Mouse (Mus musculus) ovary, postnatal 14 days (tissue): ENCODE measurements around the gene Twnk.
A peak's percentile ranks its signal among the peaks of the same experiment; 100 is the strongest.
"Not testable (repeated sequence)": the region's sequence is repeated elsewhere in the genome, so short reads cannot be mapped to it uniquely, and the experiment has no call there.

Experiments
- DNase-seq: peaks from one replicate; pipeline ENCODE4 v3.0.0; 2022; ENCODE audit warnings: low spot score

The Twnk gene

DNA sequence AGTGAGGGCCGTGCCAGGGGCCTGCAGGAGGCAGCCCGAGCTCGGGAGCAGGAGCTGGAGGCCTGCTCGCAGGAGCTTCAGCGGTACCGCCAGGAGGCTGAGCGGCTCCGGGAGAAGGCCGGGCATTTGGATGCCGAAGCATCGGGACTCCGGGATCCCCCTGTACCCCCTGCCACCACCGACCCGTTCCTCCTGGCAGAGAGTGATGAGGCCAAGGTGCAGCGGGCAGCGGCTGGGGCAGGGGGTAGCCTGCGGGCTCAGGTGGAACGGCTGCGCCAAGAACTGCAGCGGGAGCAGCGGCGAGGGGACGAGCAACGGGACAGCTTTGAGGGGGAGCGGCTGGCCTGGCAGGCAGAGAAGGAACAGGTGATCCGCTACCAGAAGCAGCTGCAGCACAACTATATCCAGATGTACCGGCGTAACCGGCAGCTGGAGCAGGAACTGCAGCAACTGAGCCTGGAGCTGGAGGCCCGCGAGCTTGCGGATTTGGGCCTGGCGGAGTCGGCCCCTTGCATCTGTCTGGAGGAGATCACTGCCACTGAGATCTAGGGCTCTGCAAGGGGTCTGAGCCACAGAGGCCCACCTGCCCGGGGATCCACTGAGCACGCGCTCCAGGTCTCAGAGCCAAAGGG lies 20.6 kb downstream of the Twnk start:
- DNase-seq = no peak

DNA sequence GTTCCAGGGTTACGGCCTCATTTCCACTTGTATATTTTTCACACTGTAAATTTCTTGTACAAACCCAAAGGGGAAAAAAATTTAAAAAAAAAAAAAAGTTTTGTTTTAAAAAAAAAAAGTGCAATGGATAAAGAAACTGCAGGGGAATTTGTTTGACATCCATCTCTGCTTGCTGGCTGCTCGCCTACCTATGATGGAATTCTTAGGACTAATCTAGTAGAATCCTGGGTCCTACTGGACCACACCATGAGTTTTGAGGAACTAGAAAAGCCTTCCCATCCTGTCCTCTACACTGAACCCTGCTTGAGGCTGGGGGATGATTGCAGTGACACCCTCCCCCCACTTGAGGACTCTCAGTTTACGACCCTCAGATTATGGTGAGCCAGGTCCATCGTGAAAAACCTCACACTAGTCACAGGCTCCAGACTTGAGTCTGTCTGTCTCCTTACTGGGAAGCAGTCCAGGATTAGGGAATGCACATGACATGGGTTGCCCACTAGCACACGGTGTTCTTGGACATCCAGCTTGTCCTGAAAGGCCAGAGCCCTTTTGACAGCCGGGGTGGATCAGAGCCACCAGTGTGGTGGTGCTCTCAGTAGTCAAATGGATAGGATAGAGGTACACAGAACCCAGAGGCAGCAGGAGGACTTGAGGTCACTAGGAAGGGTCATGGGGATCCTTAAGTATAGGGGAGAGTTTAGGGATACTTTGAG lies 21.7 kb downstream of the Twnk start:
- no peak for DNase-seq

DNA sequence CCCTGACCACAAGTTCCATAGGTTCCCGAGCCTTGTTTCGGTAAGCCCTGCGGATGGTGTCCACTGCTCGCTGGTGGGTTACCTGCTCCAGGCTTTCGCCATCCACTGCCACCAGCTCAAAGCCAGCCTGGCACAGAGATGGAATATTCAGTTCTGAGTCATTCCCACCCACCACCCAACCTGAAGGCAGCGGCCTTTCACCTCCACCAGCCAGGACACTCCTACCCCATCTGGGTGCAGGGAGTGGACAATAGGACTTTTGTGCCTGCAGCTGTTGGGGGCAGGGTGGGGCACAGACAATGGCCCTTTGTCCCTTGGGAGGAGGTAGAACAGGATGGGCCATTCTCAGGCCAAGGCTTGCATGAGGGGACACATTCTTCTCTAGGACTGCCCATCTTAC lies 22.4 kb downstream of the Twnk start:
- DNase-seq = no peak

DNA sequence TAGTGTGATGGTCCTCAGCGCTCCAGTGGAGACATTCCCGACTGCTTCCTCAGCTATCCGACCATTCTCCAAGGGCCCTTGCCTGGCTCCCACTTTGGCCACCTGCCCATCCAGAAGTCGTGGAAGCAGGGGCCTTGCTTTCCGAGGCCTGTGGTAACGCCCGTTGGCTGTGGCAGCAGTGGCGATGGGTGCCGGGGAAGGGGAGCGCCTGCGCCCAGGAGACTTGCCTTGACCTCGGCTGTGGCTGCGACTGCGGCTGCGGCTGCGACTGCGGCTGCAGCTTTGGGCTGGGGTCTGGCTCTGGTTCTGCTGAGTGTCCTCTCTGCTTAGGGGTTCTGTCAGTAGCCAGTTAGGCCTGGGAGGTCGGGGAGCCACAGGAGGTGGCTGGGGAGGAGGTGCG lies 23.3 kb downstream of the Twnk start:
- no peak for DNase-seq

DNA sequence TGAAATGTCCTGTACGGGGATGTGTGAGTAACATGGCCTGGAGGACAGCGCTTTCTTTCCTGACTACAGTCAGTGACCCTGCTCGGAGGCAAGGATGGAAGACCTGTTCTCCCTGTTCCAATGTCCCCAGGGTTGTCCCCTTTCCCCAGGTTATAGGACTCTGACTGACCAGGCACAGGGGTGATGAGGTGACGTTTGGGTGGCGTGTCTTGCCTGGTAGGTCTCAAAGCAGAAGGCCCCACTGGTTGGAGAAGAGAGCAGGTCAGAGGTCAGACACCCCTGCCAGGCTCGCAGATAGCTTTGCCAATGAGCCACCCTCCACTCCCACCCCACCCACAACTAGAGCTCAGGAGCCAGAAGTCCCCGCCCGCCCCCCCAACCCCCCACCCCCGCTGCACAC lies 24.1 kb downstream of the Twnk start:
- no peak for DNase-seq

DNA sequence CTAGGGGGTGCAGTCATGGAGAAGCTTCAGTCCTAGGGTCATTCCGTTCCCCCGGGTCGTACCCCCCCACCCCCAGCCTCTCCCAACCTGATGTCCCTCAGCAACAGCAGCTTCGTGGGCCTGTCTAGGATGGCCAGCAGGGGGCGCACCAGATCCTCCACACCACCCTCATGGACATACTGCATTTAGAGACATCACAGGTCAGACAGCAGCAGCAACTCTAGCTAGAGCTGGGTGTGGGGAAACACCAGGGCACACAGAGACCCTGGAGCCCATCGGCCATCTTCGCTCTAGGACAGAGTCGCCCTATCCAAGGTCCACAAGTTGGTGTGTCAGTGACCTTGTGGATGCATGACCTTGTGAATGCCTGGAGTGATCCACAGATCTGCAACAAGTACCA lies 24.6 kb downstream of the Twnk start:
- DNase-seq = peak; percentile 58

DNA sequence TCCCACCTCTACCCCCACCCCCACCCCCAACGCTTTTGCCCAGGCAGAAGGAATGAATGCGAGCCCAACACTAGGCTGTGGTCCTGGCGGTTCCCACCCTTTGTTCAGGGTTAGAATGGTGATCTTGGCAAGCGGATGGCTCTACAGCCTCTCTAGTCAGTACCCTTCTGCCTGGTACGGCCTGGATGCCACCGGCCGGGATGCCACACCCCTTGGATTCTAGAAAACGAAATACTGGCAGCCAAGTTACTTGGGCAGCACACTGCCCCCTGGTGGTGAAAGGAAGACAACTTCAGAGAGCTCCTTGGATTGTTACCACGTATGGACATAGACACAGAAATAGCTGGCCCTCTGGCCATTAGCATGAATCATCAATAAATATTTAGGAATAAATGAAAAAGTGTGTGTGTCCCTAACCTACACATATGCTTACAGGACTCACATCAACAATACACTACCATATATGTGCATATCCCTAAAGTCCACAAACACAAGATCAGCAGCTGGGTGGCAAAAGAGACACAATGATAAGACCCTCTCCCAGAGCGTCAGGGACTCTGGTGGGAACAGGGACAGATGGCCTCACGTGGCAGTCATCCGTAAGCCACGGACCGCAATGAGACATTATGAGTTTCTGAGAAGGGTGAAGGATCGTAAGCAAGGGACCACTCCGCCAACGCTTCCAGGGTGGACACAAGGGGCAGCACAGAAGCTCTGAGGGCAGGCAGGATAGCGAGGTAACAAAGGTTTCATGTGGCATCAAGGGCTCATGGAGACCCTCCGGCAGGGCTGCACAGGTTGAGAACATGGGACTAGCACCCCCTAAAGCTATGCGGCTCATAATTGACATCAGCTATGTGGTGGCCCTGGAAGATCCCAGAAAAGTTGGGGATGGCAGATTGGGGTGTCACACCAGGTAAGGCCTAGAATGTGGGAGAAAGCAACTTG lies 25.6 kb downstream of the Twnk start:
- peak; percentile 79 for DNase-seq

DNA sequence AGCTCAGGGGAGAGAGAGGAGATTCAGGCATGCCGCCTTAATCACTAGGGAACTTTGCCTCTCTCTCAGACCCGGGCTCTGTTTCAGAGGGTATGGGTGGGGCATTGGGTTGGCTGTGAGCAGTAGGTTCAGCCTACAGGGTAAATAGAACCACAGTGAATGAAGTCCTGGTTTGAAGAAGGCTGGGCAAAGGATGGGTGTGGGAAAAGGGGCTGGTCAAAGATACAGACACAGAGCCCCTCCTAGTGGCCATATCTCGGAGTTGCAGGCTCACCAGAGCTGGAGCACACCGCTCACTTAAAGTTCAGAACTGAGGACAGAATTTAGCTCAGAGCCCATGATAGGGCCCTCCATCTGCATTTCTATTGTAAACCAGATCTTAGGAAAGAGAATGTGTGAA lies 26.3 kb downstream of the Twnk start:
- DNase-seq = peak; percentile 75

DNA sequence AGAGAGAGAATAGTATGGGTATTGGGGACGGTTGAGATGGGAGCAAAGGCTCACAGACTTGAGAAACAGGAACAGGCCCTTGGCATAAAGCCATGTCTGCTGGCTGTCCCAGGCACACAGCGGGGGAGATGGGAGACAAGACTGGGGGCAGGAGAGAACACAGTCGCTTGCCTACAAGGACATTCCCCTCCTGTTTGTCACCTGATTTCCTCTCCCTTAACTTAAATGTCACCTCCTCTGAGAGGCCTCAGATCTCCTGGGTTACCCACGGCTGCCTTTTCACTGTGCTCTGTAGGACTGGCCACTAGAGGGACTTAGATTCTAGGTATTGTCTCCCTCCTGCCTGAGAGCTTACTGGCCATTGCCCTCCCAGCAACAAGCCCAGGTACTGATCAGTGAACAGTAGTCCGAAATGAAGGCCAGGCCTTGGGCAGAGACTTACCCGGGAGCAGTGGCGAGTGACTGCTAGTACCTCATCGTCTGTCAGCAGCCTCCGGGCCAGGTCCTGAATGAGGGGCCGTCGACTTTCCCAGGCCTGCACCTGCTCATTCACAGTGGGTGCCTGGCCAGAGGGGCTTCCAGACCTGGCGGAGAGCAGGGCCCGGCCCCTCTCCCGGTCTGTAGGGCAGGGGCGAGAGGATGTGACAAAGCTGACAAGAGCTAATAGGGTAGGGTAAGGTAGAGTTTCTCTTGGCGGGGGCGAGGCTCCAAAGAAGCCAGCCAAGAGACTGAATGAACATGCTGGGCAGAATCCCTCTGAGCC lies 27.3 kb downstream of the Twnk start:
- DNase-seq = no peak

DNA sequence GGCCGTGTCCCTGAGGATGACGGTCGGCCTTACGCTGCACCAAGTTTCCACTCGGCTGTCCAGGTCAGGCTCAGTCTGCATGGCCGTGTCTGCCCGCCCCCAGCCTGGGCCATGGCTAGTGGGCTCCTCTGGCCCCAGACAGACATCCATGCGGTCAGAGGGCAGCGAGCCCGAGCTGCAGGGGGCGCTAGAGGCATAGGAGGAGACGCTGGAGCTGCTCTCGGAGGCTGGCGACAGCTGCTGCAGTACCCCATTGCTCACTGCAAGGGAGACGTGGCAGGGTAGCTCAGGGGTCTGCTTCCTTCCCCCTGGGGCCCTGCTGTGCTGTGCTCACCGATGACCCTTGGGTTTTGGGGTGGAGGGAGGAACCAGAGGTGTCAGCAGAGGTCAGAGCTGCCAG lies 31.4 kb downstream of the Twnk start:
- no peak for DNase-seq

DNA sequence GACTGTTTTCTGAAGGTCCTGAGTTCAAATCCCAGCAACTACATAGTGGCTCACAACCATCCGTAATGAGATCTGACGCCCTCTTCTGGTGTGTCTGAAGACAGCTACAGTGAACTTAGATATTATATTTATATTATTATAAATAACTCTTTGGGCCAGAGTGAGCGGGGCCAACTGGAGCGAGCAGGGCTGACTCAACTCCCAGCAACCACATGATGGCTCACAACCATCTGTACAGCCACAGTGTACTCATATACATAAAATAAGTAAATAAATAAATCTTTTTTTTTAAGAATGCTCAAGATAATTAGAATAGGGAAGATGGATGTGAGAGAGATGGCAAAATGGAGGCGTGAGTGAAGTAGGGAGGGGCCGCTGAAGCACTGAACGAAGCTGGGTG lies 32.7 kb downstream of the Twnk start:
- not testable (repeated sequence) for DNase-seq

DNA sequence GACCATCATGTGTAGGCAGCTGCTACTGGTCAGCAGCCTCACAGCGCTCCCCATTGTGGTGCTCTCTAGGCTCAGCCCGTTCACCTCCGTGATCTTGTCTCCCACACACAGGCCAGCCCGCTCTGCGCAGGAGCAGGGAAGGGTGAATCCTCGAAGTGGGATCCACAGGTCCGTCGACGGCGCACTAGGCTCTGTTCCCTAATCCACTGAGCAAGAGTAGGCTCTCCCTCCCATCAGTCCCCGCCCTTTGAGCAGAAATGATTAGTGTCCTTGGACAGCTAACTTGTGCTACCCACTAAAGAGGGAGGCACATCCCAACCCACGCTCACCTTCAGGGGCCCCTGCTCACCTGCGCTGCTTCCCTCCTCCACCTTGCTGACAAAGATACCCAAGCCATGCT lies 34.8 kb downstream of the Twnk start:
- no peak for DNase-seq

DNA sequence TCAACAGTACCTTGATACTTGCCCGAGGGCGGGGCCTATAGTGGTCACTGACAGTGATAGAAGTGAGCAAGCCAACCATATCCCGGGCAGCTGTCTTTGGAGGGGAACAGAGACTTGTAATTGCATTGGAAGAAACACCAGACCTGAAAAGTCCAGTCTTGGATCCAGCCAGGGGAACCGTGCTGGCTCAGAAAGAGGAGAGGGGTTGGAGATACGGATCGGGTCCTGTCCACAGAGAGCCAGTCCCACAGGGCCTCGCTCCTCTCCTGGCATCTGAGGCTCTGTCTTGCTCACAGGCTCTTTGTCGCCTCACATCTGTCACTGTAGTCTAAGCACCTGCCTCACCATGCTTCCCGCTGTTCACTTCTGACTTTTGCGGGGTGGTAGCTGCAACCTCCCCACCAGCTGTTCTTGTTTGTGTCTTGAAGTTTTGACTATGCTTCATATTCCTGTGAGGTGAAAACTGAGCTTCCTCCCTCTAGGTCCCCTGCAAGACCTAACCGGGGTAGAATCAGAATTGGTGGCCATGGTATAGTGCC lies 39.0 kb downstream of the Twnk start:
- no peak for DNase-seq

DNA sequence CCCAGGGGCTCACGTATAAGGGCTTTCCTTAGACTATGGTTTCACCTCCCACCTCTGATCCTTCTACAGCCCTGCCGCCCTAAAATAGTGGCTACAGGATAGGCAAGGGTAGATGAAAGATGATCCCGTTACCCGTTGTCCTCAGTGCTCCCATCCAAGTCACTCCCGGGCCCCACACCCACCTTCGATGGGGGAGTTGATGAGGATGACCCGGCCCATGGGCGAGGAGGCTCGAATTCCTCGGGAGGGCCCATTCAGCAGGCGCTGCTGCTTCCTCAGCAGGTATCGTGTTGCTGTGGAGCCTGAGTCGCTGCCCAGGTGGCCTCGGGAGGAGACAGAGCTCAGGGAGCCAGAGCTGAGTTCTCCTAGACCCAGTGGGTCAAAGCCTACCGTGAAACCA lies 39.8 kb downstream of the Twnk start:
- no peak for DNase-seq

DNA sequence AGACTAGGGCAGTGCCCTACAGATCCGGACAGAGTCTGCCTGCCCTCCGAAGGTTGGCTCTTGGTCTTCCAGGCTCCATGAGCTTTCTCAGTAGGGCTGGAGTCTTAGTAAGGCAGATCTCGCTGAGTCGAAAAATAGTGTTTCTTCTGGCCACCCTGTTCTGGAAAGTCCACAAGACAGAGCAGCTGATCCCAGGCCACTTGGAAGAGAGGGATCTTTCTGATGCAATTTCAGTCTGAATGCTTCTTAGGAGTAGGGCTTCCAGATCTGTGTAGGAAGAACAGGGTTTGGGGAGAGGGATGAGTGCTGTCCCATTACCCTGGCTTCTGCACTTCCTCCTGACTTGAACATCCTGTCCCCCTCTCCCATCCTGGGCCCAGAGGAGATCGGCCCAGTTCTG lies 40.2 kb downstream of the Twnk start, which contains the start of gene Pdzd7:
TSS of gene Pdzd7 (minus strand) at position 67 of the 400 bp plus-strand sequence.
- no peak for DNase-seq

DNA sequence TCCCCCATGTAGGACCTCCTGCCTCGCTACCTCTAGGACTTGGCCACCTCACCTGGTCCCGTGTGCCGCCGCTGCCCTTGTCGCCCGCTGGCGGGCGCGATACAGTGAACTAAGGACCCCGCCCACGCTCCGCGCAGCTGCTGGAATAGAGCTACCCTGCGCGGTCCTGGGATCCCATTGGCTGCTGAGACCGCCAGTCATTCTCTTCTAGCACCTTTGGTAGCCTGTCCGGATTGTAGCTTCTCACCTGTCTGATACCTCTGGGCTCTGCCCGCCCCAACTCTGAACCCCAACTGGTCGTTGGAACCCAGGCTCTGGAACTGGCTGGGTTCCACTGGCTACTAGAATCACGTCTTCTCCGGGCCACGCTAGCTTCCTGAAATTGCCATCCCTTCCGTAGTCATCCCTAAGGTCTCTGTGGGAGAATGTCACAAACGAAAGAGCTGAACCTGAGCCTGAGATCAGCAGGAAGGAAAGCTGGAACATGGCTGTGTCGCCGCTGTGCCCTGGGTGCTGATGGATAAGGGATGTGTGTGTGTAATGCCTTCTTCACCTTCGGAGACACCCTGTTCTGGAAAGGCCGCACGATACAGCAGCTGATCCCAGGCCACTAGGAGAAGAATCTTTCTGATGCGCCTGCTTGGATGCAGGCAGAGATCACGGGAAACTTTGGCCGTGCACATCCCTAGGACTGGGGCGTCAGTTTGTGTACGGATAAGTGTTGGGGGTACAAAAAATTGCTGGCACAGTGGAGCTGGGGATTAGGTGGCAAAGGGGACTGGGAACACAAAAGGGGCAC lies 41.3 kb downstream of the Twnk start:
- peak; percentile 64 for DNase-seq

DNA sequence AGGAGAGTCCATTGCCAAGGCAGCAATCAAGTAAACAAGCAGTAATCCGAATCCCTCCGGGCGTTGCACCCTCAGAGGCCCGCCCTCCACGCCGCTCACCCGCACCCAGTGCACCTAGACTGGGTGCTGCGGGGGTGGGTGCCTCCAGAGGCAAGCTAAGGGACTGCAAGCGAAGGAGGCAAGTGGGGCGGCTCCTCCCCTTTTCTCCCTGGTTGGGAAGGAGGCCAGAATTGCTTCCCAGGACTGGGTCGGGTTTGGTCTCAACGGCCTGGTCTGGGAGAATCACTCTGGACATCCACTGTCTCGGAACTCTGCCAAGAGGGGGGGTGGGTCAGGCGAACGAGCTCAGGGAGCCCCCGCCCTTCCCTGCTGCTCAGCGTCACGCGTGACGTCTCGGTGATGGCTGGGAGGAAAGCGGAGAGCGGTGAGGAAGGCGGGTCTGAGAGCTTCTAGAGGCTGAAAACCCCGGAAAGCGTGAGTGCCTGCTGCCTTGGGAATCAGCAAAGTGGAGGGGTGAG lies 42.0 kb downstream of the Twnk start, which contains the start of gene Sfxn3:
TSS of gene Sfxn3 (plus strand) at position 87 of the 518 bp plus-strand sequence.
- DNase-seq = peak; percentile 94

DNA sequence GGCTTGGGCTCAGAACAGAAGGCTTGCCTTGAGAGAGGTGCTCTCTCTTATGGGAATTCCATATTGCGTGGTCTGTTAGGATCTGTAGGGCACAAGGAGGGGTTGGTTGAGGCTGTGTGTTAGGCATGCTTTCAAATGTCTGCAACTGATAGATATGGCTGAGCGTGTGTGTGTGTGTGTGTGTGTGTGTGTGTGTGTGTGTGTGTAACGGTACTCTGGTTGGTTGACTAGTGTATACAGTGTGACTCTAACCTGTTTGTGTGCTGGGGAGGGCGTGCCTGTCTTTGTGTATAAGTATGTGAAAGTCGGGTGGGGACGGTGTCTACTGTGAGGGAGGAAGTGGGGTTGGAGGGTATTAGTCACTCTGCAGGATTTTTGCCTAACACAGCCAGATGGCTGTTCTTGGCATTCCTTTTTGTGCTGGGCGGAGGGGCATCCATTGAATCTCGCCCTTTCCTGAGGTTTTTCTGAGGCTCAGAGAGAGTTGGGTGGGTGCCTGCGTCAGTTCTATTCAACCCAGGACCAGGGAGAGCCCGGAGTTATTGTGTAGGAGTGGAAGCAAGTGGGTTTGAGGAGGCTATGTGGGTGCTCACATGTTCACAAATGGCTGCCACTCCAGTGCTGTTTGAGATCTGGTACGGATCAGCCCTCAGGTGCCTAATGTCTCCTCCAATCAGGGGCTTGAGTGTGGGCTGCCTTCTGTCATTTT lies 42.6 kb downstream of the Twnk start:
- no peak for DNase-seq

DNA sequence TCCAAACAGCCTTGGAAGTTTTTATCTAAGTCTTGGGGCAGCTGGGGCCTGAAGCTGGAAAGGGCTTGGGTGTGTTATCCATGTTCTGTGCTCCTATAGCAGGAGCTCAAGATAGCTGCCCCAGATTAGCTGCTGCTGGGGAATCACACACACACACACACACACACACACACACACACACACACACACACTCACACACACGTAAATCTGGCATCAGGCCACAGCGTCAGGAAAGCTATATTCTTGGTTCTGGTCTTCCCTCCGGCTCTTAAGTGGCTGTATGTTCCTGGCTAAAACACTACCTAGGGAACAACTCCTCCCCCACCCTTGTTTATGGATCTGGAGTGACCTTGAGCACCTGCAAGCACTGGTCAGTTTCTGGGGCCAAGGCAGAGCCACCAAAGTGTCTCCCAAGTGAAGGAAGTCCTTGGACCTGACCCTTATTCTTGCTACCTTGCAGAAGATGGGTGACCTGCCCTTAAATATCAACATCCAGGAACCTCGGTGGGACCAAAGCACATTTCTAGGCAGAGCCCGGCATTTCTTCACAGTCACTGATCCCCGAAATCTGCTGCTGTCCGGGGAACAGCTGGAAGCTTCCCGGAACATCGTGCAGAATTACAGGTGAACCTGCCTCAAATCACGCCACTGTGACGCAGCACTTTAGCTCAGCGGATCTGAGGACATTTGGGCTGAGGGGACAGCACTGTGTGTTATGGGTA lies 43.3 kb downstream of the Twnk start:
- DNase-seq = no peak
